Mouse (Mus musculus): Measurements from ENCODE around the gene Igf2r.

The Igf2r gene

DNA sequence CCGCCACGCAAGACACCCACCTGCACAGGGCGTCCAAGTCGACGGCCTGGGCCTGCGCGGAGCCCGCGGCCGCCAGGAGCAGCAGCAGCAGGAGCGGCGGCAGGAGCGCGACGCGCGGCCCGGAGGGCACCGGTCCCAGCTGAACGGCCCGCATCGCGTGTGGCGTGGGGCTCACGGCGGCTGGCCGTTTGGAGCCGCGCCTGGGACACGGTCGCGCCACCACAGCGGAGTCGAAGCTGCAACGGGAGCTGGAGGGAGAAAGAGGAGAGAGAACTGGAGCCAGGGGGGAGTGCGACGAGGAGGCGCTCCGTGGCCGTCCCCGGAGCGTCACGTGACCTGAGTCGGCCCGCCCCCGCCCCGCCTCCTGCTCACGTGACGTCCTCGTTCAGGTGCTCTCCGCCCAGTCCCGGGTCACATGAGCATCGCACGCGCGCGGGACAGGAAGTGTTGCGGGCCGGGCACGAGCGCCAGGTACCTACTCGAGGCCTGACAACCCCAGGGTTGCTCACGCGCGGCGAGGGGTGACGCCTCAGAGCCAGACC lies at the start of gene Igf2r:
Gene Igf2r (minus strand): TSS at position 285 of the 542 bp plus-strand sequence.
- peak; percentile 42 for DNase-seq (ENCODE audit: low spot score)

DNA sequence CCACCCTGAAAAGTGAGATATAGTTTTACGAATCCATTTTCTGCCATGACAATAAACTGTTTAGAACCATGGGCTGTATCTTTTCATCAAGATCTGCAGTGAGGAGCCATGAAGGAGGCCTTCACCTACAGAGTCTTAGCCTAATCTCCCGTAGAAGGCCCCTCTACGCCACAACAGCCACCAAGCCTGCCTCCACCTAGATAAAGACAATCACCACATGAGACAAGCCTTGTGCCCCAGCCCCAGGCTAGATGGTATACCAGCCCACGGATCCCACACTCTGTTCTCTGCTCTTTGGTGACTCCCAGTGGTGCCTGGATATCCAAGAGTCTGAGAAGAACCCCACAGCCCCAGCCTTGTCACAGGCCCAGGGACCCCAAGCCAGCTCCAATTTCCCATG lies 46.4 kb upstream of the Igf2r start:
- no peak for DNase-seq (ENCODE audit: low spot score)

DNA sequence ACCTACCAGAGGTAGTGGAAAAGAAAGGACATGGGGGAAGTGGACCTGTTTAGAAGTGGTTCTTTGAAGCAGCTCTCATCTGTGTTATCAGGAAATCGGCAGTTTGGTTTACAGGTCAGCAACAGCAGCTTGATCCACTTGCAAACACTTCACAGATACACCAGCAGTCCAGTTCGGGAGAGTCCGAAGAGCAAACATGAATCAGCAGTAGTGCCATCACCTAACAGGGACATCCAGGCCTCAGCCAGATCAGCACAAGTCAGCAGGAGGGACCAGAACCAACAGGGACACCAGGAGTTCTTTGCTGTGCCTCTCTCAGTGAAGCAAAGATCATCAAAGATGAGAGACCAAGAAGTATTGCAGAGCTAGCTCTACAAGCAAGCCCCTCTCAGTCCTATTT lies 45.0 kb upstream of the Igf2r start:
- no peak for DNase-seq (ENCODE audit: low spot score)

DNA sequence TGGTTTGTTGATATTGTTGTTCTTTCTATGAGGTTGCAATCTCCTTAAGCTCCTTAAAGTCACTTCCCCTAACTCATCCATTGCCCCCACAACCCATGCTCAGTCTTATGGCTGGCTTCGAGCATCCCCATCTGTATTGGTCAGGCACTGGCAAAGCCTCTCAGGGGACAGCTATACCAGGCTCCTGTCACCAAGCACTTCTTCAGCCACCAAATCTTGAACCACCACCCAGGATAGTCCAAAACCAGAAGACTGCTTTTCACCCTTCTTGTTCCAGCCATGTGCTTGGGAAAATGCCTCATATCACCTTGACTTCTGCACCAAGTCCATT lies 41.5 kb upstream of the Igf2r start:
- DNase-seq (ENCODE audit: low spot score), result no peak

DNA sequence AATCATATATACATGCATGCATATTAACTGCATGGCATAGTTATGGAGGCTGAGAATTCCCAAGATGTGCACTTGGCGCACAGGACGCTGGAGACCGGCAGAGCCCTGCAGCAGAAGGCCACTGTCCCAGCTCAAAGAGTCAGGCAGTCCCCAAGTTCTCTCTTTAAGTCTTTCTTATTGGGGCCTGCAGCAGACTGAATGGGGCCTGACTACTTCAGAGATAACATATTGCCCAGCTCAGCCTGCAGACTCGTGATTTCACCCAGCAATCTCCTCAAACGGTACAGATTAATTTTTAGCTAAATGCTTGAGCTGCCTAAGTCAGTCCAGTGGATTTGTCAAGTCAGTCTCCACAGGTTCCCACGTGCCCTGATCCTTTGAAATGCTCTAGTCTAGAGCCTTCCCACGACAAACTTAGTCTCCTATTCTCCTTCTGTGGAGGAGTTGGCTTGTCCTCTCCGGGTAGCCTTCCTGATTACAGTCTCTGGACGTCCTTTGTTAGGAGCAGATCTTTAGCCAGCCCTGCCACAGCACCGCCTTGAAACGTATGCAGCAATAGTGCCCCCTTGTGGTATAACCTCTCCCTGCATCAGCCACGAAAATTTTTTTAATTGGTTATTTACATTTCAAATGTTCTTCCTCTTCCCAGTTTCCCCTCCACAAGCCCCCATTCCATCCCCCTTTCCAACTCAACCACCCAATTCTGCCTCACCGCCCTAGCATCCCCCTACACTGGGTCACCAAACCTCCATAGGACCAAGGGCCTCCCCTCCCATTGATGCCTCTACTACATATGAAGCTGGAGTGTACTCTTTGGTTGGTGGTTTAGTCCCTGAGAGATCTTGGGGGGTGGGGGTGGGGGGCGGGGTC lies 40.9 kb upstream of the Igf2r start:
- peak; percentile 50 for DNase-seq (ENCODE audit: low spot score)

DNA sequence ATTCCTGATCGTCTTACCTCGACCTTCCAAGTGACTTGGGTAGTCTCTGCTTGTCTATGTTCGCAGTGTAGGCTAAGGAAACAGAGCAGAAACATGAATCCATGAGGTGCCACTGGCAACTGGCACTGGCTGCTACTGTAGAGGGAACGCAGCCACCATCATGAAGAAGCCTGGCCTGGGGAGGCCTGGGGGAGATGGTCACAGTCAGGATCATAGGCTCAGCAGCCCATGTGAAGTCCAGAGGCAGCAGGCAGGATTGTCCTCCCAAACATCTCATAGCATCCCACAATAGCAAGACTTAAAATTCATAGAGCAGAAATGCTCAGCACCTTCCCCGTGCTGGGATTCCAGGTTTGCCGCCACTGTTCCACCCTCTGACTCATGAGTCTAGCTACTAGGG lies 39.4 kb upstream of the Igf2r start:
- DNase-seq (ENCODE audit: low spot score), result no peak

DNA sequence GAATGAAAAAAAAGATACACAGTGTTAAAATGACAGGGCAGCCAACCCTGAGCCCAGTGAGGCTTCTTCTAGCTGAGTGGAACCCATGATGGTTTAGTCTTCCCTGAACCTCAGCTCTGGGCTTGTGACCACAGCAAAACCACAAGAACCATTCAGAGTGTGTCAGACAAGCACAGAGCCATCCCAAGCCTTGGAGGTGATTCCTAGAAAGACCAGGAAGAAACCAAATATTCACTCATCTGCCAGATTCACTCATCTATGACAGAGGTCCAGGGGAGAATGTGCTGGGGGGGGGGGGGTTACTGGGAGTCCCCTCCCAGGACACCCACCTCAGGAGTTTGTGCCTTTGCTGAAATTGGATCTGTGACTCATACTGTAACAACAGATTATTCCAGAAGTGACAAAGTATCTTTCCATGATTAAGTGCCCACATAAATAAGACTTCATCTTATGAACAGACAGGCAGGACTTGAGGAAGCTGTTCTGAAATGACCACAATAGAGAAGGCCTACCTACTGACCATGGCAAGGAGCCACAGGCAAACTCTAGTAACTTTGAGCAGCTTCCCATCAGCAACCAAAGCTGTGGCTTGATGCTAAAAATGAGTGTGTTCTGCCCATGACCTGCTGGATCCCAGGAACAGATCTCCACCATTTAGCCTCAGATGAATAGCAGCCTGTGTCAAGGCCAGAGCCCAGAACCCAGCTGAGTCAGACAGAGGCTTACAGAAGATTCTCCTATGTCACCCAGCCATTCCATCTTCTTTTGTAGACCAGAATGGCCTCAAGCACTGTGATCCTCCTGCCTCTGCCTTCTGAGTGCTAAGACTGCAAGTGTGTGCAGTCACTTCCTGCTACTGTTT lies 35.4 kb upstream of the Igf2r start:
- no peak for DNase-seq (ENCODE audit: low spot score)

DNA sequence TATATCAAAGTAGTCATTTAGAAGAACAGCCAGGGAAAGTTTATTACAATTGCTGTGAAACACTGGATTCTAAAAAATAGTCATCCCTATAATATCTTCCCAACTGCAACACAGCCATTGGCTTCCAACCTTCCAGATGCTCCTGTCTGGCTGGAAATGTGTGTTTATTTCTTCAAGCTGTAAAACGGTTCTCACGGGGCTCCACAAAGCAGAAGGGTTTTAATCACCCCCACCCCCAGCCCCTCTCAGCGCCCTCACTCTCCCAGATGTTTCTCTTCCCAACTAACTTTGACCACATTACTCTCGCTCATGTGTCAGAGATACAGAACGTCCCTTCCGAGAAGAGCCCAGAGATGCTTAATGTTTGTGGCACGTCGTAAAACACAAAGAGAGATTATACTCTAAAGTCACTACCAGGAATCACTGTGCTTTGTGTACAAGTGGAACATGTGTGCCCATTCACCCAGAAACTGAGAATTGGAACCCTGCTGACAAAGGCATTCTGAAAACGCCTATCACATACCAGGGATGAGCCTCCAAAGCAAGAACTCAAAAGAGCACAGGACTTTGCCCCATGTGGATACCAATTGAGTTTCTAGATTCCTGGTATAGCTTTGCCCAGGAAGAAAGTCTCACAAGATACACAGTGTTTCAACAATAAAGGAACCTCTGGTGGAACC lies 32.5 kb upstream of the Igf2r start:
- DNase-seq (ENCODE audit: low spot score), result no peak

DNA sequence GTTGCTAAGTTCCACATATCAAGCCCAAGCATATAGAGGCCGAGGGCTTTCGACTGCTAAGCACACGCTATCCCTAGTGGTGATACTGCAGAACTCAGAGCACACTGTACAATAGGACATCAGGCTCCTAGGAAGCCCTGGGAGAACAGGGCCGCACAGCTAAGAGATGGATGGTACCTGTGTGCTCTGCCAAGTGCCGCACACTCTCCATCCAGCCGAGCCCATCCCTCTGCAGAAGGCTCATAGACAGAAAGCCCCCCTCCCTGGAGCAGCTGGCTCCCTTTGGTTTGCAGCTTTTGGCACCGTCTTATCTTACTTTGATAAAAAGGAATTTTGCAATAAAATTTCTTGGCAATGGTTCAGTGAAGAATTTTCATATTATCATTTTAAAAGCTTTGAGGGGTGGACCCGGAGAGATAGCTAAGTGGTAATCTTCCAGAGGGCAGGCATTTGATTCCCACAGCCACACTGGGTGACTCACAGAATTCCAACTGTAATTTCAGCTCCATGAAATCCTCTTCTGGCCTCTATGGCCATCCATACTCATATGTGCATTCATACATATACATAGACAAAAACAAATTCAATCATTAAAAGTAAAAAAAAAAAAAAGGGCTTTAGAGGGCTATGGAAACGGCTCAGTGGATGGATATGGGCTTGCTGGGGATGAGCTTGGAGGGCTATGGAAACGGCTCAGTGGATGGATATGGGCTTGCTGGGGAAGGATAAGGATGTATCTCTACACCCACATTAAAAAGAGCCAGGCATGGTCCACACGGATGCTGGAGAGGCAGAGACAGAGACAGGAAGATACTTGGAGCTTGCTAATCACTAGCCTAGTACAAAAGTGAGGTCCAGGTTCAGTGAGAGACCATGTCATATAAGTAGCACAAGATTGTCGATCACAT lies 30.2 kb upstream of the Igf2r start:
- DNase-seq (ENCODE audit: low spot score), result no peak

DNA sequence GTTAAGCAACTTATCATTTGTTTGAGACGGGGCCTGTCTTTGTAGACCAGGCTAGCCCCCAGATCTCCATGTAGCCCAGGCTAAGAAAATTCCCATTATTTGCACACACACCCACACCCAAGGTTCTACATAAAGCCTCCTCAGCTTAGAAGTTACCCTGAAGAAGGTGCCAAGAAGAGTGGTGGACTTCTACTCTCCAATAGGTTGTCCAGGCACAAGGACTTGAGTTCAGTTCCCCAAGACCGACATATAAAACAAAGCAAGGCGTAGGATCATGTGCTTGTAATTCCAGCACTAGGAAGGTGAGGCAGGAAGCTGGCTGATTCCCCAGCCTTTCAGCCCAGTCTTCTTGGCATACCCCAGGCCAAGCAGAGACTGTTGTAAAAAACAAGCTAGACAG lies 29.1 kb upstream of the Igf2r start:
- DNase-seq (ENCODE audit: low spot score), result no peak

DNA sequence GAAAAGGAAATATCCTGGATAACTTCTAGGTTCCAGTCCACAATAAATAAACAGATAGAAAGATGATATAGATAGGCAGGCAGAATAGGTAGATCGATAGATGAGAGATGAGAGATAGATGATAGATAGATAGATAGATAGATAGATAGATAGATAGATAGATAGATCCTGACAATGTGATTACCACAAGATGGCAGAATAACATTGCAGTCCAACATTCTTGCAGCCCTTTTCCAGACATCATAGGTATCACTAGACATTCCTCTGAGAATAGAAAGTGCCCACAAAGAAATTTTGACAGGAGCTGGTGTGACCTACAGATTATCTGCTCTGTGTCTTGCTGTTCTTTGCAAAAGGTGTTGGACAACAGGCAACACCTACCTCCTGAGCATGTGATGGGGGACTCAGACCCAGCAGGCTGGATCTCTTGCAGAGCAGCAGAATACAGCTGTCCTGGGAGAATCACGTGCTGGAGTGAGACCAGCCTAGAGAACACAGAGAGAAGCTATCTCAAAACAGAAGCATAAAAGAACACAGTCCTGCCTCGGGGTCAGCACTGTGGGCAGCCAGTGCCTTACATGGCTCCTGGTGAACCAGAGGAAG lies 28.1 kb upstream of the Igf2r start:
- DNase-seq (ENCODE audit: low spot score), result no peak

DNA sequence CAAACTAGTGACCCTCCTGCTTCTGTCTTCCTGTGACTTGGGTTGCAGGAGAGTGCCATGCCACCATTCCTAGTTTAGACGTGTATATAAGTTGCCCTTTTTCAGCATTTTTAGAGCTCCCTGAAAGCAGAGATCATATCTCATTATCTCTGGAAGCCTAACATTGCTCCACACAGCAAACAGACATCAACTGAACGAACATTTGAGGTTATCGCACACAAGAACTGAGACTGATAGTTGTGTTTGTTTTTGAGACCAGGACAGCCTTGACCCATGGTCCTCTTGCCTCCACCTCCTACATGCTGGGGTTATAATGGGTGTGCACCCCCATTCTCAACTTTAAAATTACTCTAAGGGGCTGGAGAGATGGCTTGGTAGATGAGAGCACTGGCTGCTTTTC lies 27.2 kb upstream of the Igf2r start:
- no peak for DNase-seq (ENCODE audit: low spot score)

DNA sequence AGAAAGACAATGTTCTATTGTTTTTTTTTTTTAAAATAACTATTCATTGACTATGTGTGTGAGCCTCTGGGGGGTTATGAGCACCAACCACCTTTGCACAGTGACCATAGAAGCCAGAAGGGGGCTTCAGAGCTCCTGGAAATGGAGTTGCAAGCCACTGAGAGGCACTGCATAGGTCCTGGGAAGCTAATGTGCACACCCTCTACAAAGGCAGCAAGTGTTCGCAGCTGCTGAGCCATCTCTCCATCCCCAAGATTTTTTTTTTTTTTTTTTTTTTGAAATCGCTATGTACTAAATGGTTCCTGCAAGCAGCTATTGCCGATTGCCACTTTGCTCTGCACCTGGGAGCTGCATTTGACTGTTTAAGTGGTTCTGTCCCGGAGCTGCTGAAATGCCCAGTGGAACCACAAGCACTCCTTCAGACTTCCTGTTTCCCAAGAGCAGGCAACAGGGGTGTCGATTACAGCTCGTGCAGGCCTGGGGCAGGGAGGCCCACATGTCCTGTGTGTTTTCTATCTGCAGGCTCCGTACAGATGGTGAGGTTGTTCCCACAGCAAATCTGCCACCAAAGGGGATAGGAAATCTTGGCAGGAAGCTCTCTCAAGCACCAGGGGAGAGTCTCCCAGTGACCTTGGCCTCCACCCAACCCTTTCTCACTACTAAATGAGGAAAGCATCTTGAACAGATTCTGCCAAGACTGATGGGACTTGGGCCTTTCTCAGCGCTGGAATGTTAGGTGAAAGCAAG lies 24.4 kb upstream of the Igf2r start:
- DNase-seq (ENCODE audit: low spot score), result peak; percentile 55

DNA sequence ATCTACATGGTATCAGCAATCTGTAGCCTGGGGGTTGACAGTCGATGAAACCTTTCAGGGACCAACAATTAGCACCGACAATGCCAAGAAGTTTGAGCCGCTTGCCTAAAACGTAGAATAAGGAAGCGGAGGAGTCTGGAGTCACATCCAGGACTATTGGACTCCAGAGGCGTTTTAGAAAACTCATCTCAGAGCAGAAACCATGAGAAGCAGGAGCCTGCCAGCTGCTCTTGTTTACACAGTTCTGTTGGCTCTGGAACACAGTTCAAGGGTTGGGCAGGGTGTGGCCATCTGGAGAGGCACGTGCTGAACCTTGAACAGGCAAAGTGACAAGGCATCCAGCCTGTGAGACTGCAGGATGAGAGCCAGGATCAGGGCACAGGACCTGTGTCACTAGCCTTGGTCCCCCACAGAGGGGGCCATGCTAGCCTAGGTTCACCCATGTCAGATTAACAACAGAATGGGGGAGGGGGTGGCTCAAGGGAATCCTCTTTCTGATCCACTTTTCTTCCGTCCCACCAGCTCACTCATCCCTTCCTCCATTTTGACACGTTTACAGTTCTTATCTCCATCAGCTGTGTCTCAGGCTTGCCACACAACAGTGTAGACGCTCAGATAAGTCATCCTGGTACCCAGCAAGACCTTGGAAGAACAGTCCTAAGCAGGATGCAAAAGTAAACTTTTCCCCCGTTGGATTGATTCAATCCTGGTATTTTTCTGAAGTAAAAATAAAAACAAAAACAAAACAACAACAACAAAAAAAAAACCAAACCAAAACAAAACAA lies 23.1 kb upstream of the Igf2r start:
- DNase-seq (ENCODE audit: low spot score), result no peak

DNA sequence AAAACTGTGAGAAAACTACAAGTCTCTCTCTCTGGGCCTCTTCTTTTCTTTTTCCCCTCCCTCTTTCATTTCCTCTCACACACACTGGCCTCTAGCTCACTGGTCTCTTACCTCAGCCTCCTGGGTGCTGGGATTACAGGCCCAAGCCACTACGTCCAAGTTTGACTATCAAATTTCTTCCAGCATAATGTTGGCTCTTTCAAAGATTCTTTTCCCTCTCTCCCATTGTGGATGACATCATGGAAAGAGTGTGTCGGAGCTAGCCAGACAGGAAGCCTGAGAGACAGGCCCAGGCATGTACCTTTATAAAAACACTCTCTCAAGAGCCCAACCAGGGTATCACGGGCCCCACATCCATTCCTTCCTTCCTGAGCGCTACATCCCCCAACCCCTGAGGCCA lies 22.0 kb upstream of the Igf2r start:
- DNase-seq (ENCODE audit: low spot score), result no peak

DNA sequence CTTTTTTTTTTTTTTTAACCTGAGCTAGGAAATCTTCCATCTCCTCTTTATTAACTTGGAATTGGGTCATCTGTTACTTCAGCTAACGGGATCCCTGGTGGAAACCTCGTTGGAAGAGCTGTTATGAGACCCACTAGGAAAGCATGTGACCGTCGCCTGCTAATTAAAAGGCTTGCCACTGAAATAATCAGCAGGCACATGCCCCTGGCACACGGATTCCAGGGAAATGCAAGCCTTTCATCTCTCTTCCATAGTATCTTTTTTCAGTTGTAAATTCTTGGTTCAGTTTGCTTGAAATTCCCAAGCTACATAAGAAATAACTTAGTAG lies 21.6 kb upstream of the Igf2r start:
- no peak for DNase-seq (ENCODE audit: low spot score)

DNA sequence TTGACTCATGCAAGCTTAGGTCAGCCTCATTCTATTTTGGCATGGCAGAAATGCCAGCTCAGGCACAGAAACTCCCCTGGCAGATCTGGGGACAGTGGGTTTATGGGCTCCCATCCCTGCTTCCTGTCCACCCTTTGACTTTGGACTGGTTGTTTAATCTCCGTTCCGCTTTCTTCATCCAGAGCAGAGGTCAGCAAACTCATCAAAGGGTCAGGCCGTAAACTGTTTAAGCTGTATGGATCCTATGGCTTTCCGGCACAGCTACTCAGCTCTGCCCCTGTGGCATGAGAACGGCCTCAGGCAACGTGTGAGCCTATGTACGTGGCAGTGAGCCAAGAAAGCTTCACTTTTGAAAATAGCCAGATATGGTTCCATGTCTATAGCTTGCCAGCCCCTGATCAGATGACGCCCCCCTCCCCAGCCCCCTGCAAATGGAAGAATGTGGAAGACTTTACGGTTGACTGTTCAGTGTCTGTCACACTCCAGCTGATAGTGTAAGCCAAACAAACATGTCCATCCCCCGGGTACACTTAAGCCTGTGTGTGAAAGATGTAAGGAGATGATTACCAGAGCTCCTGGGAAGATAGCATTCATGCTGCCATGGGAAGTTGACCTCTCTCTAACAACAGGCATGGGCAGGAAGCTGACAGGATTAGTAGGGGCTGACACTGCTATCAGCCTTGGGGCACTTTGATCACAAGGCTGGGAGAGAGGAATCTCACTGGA lies 21.1 kb upstream of the Igf2r start:
- no peak for DNase-seq (ENCODE audit: low spot score)

DNA sequence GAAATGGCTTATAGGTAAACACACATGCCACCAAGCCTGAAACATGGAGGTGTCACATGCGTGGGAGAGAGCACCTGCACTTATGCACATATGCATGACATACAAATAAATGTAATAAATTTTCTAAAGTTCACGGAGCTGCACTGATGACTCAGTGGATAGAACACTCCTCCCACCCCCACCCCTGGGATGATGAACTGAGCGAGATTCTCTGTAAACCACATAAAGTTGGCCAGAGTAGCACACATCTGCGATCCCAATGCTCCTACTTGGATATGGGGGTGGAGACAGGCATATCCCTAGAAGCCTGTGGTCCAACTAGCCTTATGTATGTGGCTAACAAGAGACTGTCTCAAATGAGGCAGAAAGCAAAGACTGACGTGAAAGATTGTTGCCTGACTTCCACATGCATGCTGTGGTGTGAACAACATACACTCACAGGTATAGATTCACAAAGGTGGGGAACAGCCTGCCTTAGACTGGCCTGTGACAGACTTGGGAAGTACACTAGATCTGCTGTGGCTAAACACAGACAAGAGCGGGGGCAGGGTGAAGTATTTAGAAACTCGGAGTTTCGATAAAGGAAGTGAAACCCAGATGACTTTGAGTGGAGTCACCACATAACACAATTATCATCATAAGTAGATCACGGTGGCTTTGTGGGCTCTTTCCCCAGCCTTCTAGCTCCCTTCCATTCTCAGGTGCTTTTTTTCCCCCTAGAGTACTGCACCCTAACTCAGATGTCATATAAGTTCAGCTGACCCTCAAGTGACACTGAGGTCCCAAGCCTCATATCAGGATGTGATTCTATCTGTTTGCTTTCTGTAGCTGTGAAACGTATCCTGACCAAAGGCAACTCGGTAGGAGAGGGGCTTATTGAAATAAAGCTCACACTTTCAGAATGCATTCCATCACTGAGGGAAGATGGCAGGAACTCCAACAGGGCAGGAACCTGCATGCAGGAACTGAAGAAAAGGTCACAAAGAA lies 13.7 kb upstream of the Igf2r start:
- DNase-seq (ENCODE audit: low spot score), result no peak

Measured in ovary, postnatal 10 days (tissue).